Mouse (Mus musculus): Measurements from ENCODE around the gene Trank1.

The Trank1 gene

GRCm38 (mm10) chr9:111381056-111382025 lies 69.8 kb downstream of the Trank1 start:
- in situ Hi-C loops (cut with MboI, MseI), result no loop called here

DNA sequence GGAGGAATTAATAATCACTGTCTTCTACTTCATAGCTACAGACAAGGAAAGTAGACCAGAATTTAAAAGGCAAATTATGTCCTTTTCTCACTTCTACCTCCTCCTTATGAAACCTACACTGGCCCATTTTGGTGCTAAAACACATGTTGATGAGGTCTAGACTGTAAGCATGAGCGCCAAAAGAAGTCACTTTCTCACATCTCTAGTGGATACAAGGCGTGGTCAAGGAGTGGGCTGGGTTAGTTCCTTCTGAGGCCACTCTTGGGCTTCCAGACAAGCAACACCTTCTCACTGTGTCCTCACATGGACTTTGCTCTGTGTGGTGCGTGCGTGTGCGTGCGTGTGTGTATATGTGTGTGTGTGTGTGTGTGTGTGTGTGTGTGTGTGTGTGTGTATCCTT lies 70.9 kb downstream of the Trank1 start:
- in situ Hi-C loops (cut with MboI, MseI), result no loop called here

- in situ Hi-C loops (cut with MboI, MseI), result no loop called here
These were observed 71.5 kb downstream of the Trank1 start for GRCm38 (mm10) chr9:111383046-111383445.

DNA sequence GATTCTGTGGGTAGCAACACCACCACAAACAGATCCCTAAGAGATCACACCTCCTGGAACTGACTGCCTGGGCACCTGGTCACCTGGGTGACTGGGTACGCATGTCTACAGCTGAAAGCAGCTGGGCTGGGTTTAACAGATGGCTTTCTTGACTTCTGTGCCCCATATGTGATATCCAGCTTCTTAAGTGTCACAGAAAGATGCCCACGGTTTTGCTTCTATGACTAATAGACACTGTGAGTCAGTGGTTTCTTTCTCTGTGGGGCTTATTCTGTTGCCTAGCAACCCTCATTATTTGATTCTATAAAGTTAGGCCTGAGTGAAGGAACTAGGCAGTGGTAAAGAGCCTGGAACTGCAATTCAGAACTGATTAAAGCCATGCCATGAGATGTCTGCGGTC lies 72.2 kb downstream of the Trank1 start:
- in situ Hi-C loops (cut with MboI, MseI), result no loop called here

GRCm38 (mm10) chr9:111385526-111386491 lies 74.3 kb downstream of the Trank1 start:
- in situ Hi-C loops (cut with MboI, MseI), result no loop called here

DNA sequence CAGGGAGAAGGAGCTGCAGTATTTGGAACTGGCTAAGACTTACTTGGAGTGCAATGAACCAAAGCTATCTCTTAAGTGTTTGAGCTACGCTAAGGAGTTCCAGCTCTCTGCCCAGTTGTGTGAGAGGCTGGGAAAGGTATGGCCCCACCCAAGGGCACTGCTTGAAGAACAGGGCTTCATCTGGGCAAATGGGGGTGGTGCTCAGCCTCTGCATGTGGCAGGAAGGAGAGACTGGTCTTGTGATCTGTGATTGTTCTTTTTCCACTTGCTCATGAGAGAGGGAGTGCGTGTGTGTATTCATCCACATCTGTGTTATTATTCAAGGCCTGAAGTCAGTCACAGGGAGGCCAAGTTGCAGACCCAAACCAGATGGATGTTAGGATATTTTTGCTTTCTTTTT lies 75.0 kb downstream of the Trank1 start:
- in situ Hi-C loops (cut with MboI, MseI), result no loop called here

GRCm38 (mm10) chr9:111387576-111387975 lies 76.0 kb downstream of the Trank1 start:
- in situ Hi-C loops (cut with MboI, MseI), result no loop called here

DNA sequence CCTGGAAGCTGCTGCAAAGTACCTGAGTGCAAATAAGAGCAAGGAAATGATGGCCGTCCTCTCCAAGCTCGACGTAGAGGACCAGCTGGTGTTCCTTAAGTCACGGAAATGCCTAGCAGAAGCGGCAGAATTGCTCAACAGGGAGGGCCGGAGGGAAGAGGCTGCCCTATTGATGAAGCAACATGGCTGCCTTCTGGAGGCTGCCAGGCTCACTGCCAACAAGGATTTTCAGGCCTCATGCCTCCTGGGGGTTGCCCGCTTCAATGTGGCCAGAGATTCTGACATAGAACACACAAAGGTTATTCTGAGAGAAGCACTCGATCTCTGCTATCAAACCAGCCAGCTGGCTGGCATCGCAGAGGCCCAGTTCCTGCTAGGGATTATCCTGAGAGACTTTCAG lies 78.5 kb downstream of the Trank1 start:
- in situ Hi-C loops (cut with MboI, MseI), result no loop called here

DNA sequence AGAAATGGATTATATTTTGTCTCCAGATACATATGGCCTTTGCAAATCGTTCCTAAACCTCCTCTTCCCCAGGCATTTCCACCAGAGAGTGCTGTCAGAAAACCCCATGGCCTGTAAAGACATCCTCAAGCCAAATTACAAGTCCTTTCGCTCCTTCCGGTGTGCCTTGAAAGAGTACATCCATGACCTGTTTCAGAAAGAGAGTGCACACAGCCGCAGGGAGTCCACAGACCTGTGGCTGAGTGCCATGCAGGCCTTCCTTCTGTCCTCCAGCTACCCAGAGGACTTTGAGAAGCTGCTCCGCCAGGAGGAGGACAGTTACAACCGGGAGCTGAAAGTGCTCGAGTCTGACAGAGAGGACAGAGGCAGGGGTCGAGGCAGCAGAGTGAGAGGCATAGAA lies 79.5 kb downstream of the Trank1 start:
- in situ Hi-C loops (cut with MboI, MseI), result no loop called here

- in situ Hi-C loops (cut with MboI, MseI), result no loop called here
These were observed 80.4 kb downstream of the Trank1 start for GRCm38 (mm10) chr9:111391926-111392442.

DNA sequence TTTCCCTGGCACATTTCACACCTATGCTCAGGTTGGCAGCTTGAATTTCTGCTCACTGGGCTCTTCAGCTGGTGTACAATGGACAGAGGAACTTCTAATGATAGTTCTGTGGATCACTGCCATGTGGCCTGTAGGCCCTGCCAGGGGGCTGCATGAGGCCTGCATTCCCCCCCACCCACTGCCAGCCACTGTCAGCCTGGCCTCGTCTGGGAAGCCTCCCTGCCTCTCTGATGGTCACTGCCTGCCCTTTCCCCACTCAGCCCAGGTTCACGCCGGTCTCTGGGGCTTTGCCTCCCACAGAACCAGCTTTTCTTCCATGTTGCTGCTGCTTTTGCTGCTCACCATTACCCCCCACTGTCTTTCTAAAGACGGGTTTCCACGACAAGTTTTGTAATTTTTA lies 83.7 kb downstream of the Trank1 start:
- in situ Hi-C loops (cut with MboI, MseI), result no loop called here

DNA sequence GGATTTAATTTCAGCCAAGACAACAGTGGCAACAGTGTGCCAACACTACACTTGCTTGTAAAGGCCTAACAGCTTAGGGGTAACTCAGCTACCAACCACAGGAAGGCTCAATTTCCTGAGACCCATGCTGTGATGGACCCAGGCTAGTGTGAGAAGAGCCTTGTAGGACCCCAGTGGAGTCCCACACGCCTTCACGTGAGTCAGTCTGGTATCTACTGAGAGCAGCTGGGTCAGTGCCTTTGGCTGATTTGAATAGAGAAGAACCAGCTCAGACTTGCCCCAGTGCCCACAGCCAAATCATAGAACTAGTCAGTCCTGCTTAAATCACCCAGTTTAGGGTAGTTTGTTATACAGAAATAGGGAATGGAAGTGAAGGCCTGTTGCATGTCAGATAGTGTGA lies 86.5 kb downstream of the Trank1 start:
- in situ Hi-C loops (cut with MboI, MseI), result no loop called here

DNA sequence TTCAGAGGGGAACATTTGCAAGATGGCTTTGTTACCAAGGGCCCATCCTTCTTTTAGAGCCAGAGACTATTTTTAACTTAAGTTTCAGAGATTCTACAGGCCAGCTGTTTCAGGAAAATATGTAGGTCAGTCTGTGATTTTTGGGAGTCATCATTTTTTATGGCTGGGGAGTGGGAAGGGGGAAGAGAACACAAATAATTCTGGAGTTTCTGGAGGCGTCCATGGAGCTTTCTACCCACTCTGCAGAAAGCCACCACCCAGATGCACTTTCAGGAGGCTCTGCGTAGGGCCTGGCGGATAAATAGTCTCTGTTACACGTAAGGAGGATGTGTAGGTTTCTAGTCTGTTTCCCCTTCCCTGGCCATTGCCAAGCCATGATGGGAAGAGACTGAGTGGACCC lies 88.5 kb downstream of the Trank1 start:
- in situ Hi-C loops (cut with MboI, MseI), result no loop called here

DNA sequence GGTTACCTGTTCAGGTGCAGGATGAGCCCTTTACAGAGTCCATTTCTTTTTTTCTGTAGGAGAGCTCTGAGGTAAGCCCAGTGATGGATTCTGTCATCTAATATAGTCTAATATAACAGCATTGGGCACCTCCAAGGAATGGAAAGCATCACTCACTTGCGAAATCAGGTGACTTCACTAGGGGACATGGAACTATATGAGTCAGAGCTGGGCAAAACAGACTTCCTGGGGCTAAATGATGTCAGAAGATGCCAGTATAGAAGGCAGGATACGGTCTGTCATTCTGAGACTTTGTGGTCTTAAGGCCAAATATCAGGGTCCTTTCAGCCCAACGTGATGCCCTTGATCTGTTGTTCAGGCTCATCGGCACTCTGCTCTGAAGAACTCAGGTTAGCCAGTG lies 91.6 kb downstream of the Trank1 start:
- in situ Hi-C loops (cut with MboI, MseI), result no loop called here

GRCm38 (mm10) chr9:111404346-111405079 lies 93.0 kb downstream of the Trank1 start:
- in situ Hi-C loops (cut with MboI, MseI), result no loop called here

- in situ Hi-C loops (cut with MboI, MseI), result no loop called here
These were observed 93.5 kb downstream of the Trank1 start for GRCm38 (mm10) chr9:111405080-111405428.

DNA sequence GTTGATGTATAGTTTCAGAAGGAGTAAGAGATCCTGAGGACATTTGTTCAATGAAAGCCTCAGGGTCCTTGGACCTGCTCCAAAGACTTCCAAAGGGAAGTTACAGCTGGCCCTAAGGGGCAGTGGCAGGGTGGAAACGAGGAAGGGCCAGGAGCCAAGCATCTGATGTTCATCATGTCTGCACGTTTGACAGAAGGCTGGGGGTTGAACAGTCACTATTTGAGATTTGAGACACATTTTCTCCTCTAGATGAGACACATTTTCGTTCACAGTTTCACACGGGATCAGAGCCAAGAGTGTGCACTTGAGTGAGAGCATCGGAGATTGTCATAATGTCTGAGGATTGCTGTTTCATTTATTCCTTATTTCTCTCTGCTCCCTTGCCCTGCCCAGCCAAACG lies 96.5 kb downstream of the Trank1 start:
- in situ Hi-C loops (cut with MboI, MseI), result no loop called here

DNA sequence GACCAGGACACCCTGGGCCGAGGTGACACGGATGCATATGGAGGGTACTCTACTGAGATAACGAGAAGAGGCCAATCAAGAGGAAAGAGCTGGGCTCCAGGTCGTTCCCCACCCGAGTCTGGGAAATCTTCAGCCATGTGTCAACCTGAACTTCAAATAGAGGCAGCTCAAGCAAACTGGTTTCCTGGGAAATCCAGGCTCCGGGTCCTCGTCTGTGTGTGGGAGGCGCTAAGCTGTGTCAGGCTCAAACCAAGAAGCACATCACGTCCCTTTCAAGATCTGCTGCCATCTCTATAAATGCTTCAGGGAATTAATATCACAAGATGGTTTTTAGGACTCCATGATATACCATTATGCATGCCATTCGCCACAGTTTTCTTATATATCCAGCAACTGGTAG lies 96.9 kb downstream of the Trank1 start:
- in situ Hi-C loops (cut with MboI, MseI), result no loop called here

GRCm38 (mm10) chr9:111412471-111413160 lies 101.1 kb downstream of the Trank1 start:
- in situ Hi-C loops (cut with MboI, MseI), result no loop called here

GRCm38 (mm10) chr9:111421862-111422261 lies 110.3 kb downstream of the Trank1 start:
- in situ Hi-C loops (cut with MboI, MseI), result no loop called here

GRCm38 (mm10) chr9:111422567-111422966 lies 111.0 kb downstream of the Trank1 start:
- in situ Hi-C loops (cut with MboI, MseI), result no loop called here

All from T-helper 1 cell (primary cell).